In genomic region chr2:180204501-180204900, GRCm38 (mm10) we compare ENCODE assay signal across 24 mouse cellular contexts. TPM values are rescaled to one million over a fixed set of nuclear protein-coding genes. Genes with fewer than 3 reads are reported as not detected.
DNase-seq lines count a peak whose midpoint lies in the region; ATAC-seq and TF ChIP-seq lines count a peak whose summit lies in the region.
"Had no signal": no experiment of that assay in that cellular context is flagged by ENCODE, and none has a peak within 500 bp of the region (broad histone marks: within the 10 kb centered on the region; RNA-seq: fewer than 3 reads in every experiment).

No protein-coding gene starts in this region.

- H3K4me1 ChIP-seq in hindbrain, embryonic 10.5 days (replicated peaks): peaks cover 40% of the 10 kb centered on the region
- peaks cover 8% of the 10 kb centered on the region; the same call in 1 of the 2 replicates for H3K4me1 ChIP-seq in hindbrain, postnatal 0 days (ENCODE audit: insufficient read depth, low read length)
- H3K4me1 ChIP-seq in hindbrain, embryonic 14.5 days (replicated peaks; ENCODE audit: control insufficient read depth, insufficient read depth, low read length): peaks cover 18% of the 10 kb centered on the region; the same call in 1 of the 2 replicates
- H3K4me1 ChIP-seq in kidney, embryonic 15.5 days: no peaks in the 10 kb centered on the region
- no peaks in the 10 kb centered on the region for H3K4me1 ChIP-seq in liver, embryonic 12.5 days
- H3K4me1 ChIP-seq: intestine, embryonic 15.5 days had no signal

- 0 out of 2 replicates have a peak overlapping the region, but pooled peaks have one; percentile 23 for H3K27ac ChIP-seq in hindbrain, embryonic 10.5 days
- no peak overlapping the region for H3K27ac ChIP-seq in hindbrain, postnatal 0 days
- peak overlapping the region; percentile 82 for H3K27ac ChIP-seq in hindbrain, embryonic 14.5 days
- no peak overlapping the region for H3K27ac ChIP-seq in kidney, embryonic 15.5 days
- no peak overlapping the region for H3K27ac ChIP-seq in liver, embryonic 12.5 days
- H3K27ac ChIP-seq: embryonic facial prominence, embryonic 13.5 days; intestine, embryonic 15.5 days; limb, embryonic 10.5 days had no signal

- no peaks in the 10 kb centered on the region; the same call in 1 of the 2 replicates for H3K36me3 ChIP-seq in hindbrain, embryonic 10.5 days
- no peaks in the 10 kb centered on the region for H3K36me3 ChIP-seq in hindbrain, postnatal 0 days (ENCODE audit: insufficient read depth, low read length)
- H3K36me3 ChIP-seq in hindbrain, embryonic 14.5 days (replicated peaks; ENCODE audit: control insufficient read depth, insufficient read depth): no peaks in the 10 kb centered on the region
- peaks cover 46% of the 10 kb centered on the region for H3K36me3 ChIP-seq in kidney, embryonic 15.5 days
- H3K36me3 ChIP-seq in liver, embryonic 12.5 days: 0 out of 2 replicates have a peak, but pooled peaks cover 2% of the 10 kb centered on the region
- H3K36me3 ChIP-seq: embryonic facial prominence, embryonic 13.5 days; intestine, embryonic 15.5 days had no signal

- no peaks in the 10 kb centered on the region for H3K27me3 ChIP-seq in hindbrain, embryonic 10.5 days (ENCODE audit: insufficient read depth, poor library complexity, severe bottlenecking)
- no peaks in the 10 kb centered on the region for H3K27me3 ChIP-seq in hindbrain, postnatal 0 days (ENCODE audit: insufficient read depth, low read length)
- H3K27me3 ChIP-seq in hindbrain, embryonic 14.5 days (ENCODE audit: control insufficient read depth, insufficient read depth, low read length): no peaks in the 10 kb centered on the region
- no peaks in the 10 kb centered on the region for H3K27me3 ChIP-seq in kidney, embryonic 15.5 days
- no peaks in the 10 kb centered on the region for H3K27me3 ChIP-seq in liver, embryonic 12.5 days (replicated peaks)
- H3K27me3 ChIP-seq: embryonic facial prominence, embryonic 13.5 days; intestine, embryonic 15.5 days had no signal

- no peak overlapping the region for H3K4me3 ChIP-seq in hindbrain, embryonic 10.5 days
- H3K4me3 ChIP-seq in hindbrain, postnatal 0 days (ENCODE audit: low read length): no peak overlapping the region
- no peak overlapping the region for H3K4me3 ChIP-seq in hindbrain, embryonic 14.5 days (replicated peaks; ENCODE audit: low read length)
- no peak overlapping the region for H3K4me3 ChIP-seq in kidney, embryonic 15.5 days (replicated peaks)
- H3K4me3 ChIP-seq in liver, embryonic 12.5 days: no peak overlapping the region
- H3K4me3 ChIP-seq: embryonic facial prominence, embryonic 13.5 days; erythroblast, embryonic 14.5 days; intestine, embryonic 15.5 days; limb, embryonic 10.5 days had no signal

- H3K9ac ChIP-seq in hindbrain, postnatal 0 days (replicated peaks; ENCODE audit: low read length): no peak overlapping the region
- no peak overlapping the region for H3K9ac ChIP-seq in hindbrain, embryonic 14.5 days
- no peak overlapping the region for H3K9ac ChIP-seq in kidney, embryonic 15.5 days
- no peak overlapping the region for H3K9ac ChIP-seq in liver, embryonic 12.5 days
- H3K9ac ChIP-seq: embryonic facial prominence, embryonic 13.5 days; intestine, embryonic 15.5 days; liver, postnatal 0 days had no signal

- DNase-seq in heart, adult 11 months: peak; percentile 98
- no peak for DNase-seq in heart, postnatal 25 days (ENCODE audit: low spot score)
- no peak for DNase-seq in hindbrain, embryonic 10.5 days (ENCODE audit: low spot score)
- DNase-seq in hindbrain, postnatal 0 days (ENCODE audit: low spot score): no peak
- DNase-seq in heart, postnatal 36 days: peak; percentile 45 to 73
- no peak for DNase-seq in hindbrain, embryonic 14.5 days (ENCODE audit: low spot score)
- DNase-seq: adrenal gland, postnatal 25 days; cerebellum, adult 8-10 months; cerebellum, postnatal 36 days; embryo, embryonic 11 days; kidney, adult 8-10 months; kidney, postnatal 14 days; liver, postnatal 0 days; lung, postnatal 10 days; retina, postnatal 1 day; right cerebral cortex, postnatal 25 days; spleen, adult 18-20 months had no signal

- WGBS in hindbrain, embryonic 10.5 days: 90% methylated on average over 9 of the region's 9 CpGs
- 83% methylated on average over 9 of the region's 9 CpGs for WGBS in hindbrain, postnatal 0 days
- WGBS in hindbrain, embryonic 14.5 days: 85% methylated on average over 9 of the region's 9 CpGs
- 91% methylated on average over 9 of the region's 9 CpGs for WGBS in kidney, embryonic 15.5 days
- 78% methylated on average over 9 of the region's 9 CpGs for WGBS in liver, embryonic 12.5 days (ENCODE audit: insufficient replicate concordance)

- no peak overlapping the region for H3K4me2 ChIP-seq in hindbrain, postnatal 0 days (ENCODE audit: low read depth, low read length)
- no peak overlapping the region for H3K4me2 ChIP-seq in hindbrain, embryonic 14.5 days (replicated peaks)
- no peak overlapping the region for H3K4me2 ChIP-seq in kidney, embryonic 15.5 days
- no peak overlapping the region for H3K4me2 ChIP-seq in liver, embryonic 12.5 days
- H3K4me2 ChIP-seq: embryonic facial prominence, embryonic 13.5 days; intestine, embryonic 15.5 days; midbrain, embryonic 11.5 days had no signal

- no peak for TF ChIP-seq CTCF in hindbrain, postnatal 0 days (IDR thresholded peaks at IDR 0.05; ENCODE audit: low read depth)

- H3K9me3 ChIP-seq in hindbrain, embryonic 10.5 days: no peaks in the 10 kb centered on the region
- H3K9me3 ChIP-seq in hindbrain, postnatal 0 days (ENCODE audit: low read length): no peaks in the 10 kb centered on the region
- no peaks in the 10 kb centered on the region for H3K9me3 ChIP-seq in hindbrain, embryonic 14.5 days (ENCODE audit: control insufficient read depth, low read length)
- H3K9me3 ChIP-seq in kidney, embryonic 15.5 days (replicated peaks): no peaks in the 10 kb centered on the region
- H3K9me3 ChIP-seq in liver, embryonic 12.5 days (replicated peaks): no peaks in the 10 kb centered on the region
- H3K9me3 ChIP-seq: embryonic facial prominence, embryonic 13.5 days; intestine, embryonic 15.5 days; limb, embryonic 10.5 days had no signal

- intact Hi-C loops in heart, postnatal 25 days (cut with DNase I): no loop called here
- intact Hi-C loops in heart, postnatal 36 days (cut with DNase I): no loop called here

- ATAC-seq in hindbrain, postnatal 0 days: no peak
- ATAC-seq in hindbrain, embryonic 14.5 days (ENCODE audit: low FRiP score): no peak
- no peak for ATAC-seq in kidney, embryonic 15.5 days (replicated peaks; ENCODE audit: low FRiP score)
- no peak for ATAC-seq in liver, embryonic 12.5 days
- ATAC-seq: intestine, embryonic 15.5 days; liver, postnatal 0 days had no signal

RNA-seq across cellular contexts. Expression of gene Lama5, which starts 21.2 kb away (rescaled TPM):
- 10 to 100 TPM; 50.3 to 58.2 TPM for total RNA-seq in heart, postnatal 25 days (2021)
- polyA plus RNA-seq in hindbrain, embryonic 10.5 days (2016; fragmentation: Nextera tagmentation; extraction: Ambion mirVana): 7.2 and 10.8 TPM in 2 replicates
- total RNA-seq in hindbrain, postnatal 0 days (2014; rRNA removed): 10.3 and 16.5 TPM in 2 replicates
- polyA plus RNA-seq in hindbrain, postnatal 0 days (2015; fragmentation: Nextera tagmentation; extraction: Ambion mirVana): 2.7 and 3.5 TPM in 2 replicates
- total RNA-seq in heart, postnatal 36 days (2021): 10 to 100 TPM; 70.7 to 76.3 TPM
- 2.6 and 2.9 TPM in 2 replicates for polyA plus RNA-seq in hindbrain, embryonic 14.5 days (2014; fragmentation: Nextera tagmentation; extraction: Ambion mirVana)
- polyA plus RNA-seq in kidney, embryonic 15.5 days (2015; fragmentation: Nextera tagmentation; extraction: Ambion mirVana): 40.6 and 46.7 TPM in 2 replicates
- polyA plus RNA-seq in liver, embryonic 12.5 days (2016; fragmentation: Nextera tagmentation; extraction: Ambion mirVana): 4.1 and 4.3 TPM in 2 replicates

RNA-seq across cellular contexts. Expression of gene Adrm1, which starts 33.2 kb away (rescaled TPM):
- total RNA-seq in heart, postnatal 25 days (2021): 10 to 100 TPM; 73.1 to 83.5 TPM
- polyA plus RNA-seq in hindbrain, embryonic 10.5 days (2016; fragmentation: Nextera tagmentation; extraction: Ambion mirVana): 278 and 297 TPM in 2 replicates
- 107 and 119 TPM in 2 replicates for total RNA-seq in hindbrain, postnatal 0 days (2014; rRNA removed)
- 207 and 210 TPM in 2 replicates for polyA plus RNA-seq in hindbrain, postnatal 0 days (2015; fragmentation: Nextera tagmentation; extraction: Ambion mirVana)
- total RNA-seq in heart, postnatal 36 days (2021): 10 to 100 TPM; 86.6 to 89.7 TPM
- 148 and 149 TPM in 2 replicates for polyA plus RNA-seq in hindbrain, embryonic 14.5 days (2014; fragmentation: Nextera tagmentation; extraction: Ambion mirVana)
- 193 and 207 TPM in 2 replicates for polyA plus RNA-seq in kidney, embryonic 15.5 days (2015; fragmentation: Nextera tagmentation; extraction: Ambion mirVana)
- polyA plus RNA-seq in liver, embryonic 12.5 days (2016; fragmentation: Nextera tagmentation; extraction: Ambion mirVana): 176 and 189 TPM in 2 replicates

RNA-seq across cellular contexts. Expression of gene Rps21, which starts 52.7 kb away (rescaled TPM):
- total RNA-seq in heart, postnatal 25 days (2021): 100 to 1,000 TPM; 471 to 515 TPM
- 440 and 510 TPM in 2 replicates for polyA plus RNA-seq in hindbrain, embryonic 10.5 days (2016; fragmentation: Nextera tagmentation; extraction: Ambion mirVana)
- total RNA-seq in hindbrain, postnatal 0 days (2014; rRNA removed): 752 and 857 TPM in 2 replicates
- polyA plus RNA-seq in hindbrain, postnatal 0 days (2015; fragmentation: Nextera tagmentation; extraction: Ambion mirVana): 445 and 465 TPM in 2 replicates
- total RNA-seq in heart, postnatal 36 days (2021): 100 to 1,000 TPM; 500 to 574 TPM
- 372 and 509 TPM in 2 replicates for polyA plus RNA-seq in hindbrain, embryonic 14.5 days (2014; fragmentation: Nextera tagmentation; extraction: Ambion mirVana)
- polyA plus RNA-seq in kidney, embryonic 15.5 days (2015; fragmentation: Nextera tagmentation; extraction: Ambion mirVana): 637 and 713 TPM in 2 replicates
- polyA plus RNA-seq in liver, embryonic 12.5 days (2016; fragmentation: Nextera tagmentation; extraction: Ambion mirVana): 560 and 561 TPM in 2 replicates

Comparison
In these comparisons a context has a peak if more than half of its experiments do, and no peak if none do; other contexts are left out.
1. DNase-seq: peak in heart, adult 11 months (single experiment) and heart, postnatal 36 days (2 of 2); none in heart, postnatal 25 days (single experiment), hindbrain, embryonic 10.5 days (single experiment), hindbrain, postnatal 0 days (single experiment) and hindbrain, embryonic 14.5 days (single experiment).
2. H3K27ac ChIP-seq: peak in hindbrain, embryonic 10.5 days (single experiment) and hindbrain, embryonic 14.5 days (single experiment); none in hindbrain, postnatal 0 days (single experiment), kidney, embryonic 15.5 days (single experiment) and liver, embryonic 12.5 days (single experiment).